Mouse (Mus musculus): ENCODE results near the gene Pkp3.

Pkp3 gene

DNA sequence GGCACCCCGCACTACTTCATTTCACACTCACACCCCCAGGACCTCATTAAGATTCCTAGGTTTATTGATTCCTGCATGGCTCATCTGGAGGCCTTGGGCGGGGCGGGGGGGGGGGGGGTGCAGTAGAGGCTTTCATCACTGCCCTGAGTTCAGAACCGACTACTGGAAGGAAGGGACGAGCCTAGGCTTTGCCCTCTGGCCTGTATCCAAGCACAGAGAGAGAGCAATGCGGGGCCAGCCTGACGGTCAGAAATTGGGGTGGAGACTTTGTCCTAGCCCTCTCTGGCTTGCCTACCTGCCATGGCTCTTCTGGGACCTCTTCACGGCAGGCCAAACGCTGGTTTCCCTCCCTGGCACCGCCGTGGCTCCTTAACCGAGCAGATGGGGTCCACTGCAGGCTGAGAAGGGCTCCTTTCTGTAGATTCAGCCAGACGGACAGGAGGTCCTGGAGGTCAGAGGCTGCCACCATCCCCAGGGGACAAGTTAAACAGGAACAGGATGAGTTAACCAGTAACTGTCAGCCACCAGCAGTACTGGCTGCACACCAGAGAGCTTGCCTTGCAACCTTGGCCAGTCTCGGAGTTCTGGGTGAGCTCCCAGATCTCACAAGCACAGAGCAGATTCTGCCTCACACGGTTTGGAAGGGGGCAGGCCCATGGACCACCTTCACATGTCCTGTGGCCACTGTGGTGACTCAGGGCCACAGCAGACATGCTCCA is 16.6 kb downstream of the Pkp3 start:
- no peak for DNase-seq (ENCODE audit: low spot score)

- no peak for DNase-seq (ENCODE audit: low spot score)
These were observed 18.0 kb downstream of the Pkp3 start for GRCm38 (mm10) chr7:141096021-141096420.

- no peak for DNase-seq (ENCODE audit: low spot score)
These were observed 18.6 kb downstream of the Pkp3 start for GRCm38 (mm10) chr7:141096649-141097056.

DNA sequence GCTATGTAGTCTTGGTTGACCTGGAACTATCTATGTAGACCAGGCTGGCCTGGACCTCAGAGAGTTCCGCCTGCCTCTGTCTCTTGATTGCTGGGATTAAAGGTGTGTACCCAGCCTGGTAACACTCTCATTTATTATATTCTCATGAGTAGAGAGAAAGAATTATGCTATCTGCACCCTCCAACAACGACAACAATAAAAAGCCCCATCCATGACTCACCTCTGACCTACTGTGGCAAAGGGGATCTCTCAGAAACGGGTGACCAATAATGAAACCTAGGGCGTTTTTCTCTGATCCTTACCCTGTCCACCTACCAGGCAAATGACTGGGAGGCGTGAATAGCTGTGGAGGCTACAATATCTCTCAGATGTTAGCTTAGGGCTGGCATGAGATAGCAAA is 19.2 kb downstream of the Pkp3 start:
- DNase-seq (ENCODE audit: low spot score): no peak

DNA sequence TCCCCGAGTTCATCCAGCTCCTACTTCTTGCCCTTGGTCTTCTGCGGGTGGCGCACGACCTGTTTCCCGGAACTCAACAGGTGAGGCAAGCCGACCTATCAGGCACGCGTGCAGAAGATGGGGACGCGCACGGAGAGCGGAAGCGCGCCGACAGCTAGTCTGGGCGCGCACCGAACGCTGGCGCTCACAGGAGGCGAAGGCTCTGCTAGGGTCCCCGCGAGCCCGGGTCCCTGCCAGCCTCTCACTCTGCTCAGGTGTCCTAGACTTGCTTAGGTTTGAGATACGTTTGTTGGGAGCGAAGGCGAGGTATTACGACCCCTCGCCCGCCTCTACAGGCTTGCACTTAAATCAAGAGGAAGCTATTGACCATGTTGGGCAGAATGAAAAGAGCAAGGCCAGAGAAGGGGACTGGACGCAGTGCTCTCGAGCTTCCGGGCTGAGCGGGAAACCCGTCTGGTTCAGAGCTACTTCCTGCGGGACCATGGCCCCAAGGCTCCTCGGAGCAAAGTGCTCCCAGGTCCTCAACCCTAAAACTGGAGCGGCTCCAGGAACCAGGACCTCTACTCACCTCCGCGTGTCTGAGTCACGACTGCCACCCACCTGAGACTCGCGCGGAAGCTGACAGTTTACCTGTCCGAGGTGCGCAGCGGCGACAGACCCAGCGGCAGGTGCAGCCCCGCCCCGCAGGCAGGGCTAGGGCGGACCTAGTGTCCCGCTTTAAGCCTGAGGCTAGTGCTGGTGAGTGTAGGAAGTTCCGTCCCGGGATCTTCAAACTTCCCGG is 22.1 kb downstream of the Pkp3 start, which contains the start of gene Sigirr:
Sigirr (minus strand) TSS at position 662 of the 781 bp plus-strand sequence.
- DNase-seq (ENCODE audit: low spot score): no peak

- DNase-seq (ENCODE audit: low spot score): no peak
These were observed 25.1 kb downstream of the Pkp3 start for GRCm38 (mm10) chr7:141103161-141103560.

- no peak for DNase-seq (ENCODE audit: low spot score)
These were observed 37.9 kb downstream of the Pkp3 start for GRCm38 (mm10) chr7:141115874-141116273.

DNA sequence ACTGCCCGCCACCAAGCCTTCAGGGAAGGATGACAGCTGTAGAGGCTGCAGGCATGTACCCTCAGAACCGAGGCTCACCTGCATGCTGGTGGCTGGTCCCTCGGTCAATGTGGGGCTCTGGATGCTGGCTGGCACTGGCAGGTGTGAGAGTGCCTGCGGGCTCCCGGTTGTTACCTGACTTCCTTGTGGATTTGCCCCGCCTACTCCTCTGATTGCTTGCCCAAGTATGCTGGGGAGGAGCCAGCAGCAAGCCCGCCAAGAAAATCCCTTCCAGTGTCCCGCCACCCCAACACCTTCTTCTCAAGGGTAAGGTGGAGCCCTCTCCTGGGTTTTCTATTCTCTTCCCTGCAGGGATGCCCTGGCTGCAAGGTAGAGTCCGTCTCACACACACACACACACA is 39.6 kb downstream of the Pkp3 start, which contains the start of gene Ano9:
Ano9 (minus strand) TSS at position 171 of the 400 bp plus-strand sequence.
- DNase-seq (ENCODE audit: low spot score): no peak

GRCm38 (mm10) chr7:141119487-141119886 is 41.5 kb downstream of the Pkp3 start:
- DNase-seq (ENCODE audit: low spot score): no peak

GRCm38 (mm10) chr7:141120605-141121004 is 42.6 kb downstream of the Pkp3 start:
- DNase-seq (ENCODE audit: low spot score): no peak

- no peak for DNase-seq (ENCODE audit: low spot score)
These were observed 43.1 kb downstream of the Pkp3 start for GRCm38 (mm10) chr7:141121051-141121531.

- no peak for DNase-seq (ENCODE audit: low spot score)
These were observed 44.2 kb downstream of the Pkp3 start, which contains the start of gene Ptdss2 for GRCm38 (mm10) chr7:141122245-141122644. TSS of gene Ptdss2 (plus strand) at chr7:141122382.

GRCm38 (mm10) chr7:141122689-141123516 is 44.9 kb downstream of the Pkp3 start:
- DNase-seq (ENCODE audit: low spot score): peak; percentile 85

GRCm38 (mm10) chr7:141123517-141123856 is 45.5 kb downstream of the Pkp3 start:
- DNase-seq (ENCODE audit: low spot score): no peak

GRCm38 (mm10) chr7:141131024-141131820 is 53.2 kb downstream of the Pkp3 start:
- DNase-seq (ENCODE audit: low spot score): peak; percentile 80

- no peak for DNase-seq (ENCODE audit: low spot score)
These were observed 54.1 kb downstream of the Pkp3 start for GRCm38 (mm10) chr7:141131904-141132755.
